Mouse (Mus musculus): Measurements from ENCODE around the gene Slc38a9.

The Slc38a9 gene

GRCm38 (mm10) chr13:112660574-112661381 is at the start of gene Slc38a9:
Gene Slc38a9, plus strand, starts transcription at chr13:112660751.
- in situ Hi-C loops (cut with MboI; ENCODE audit: low pct_unique_long_range_greater_than_20kb in 1 of 2, low sequenced_read_pairs in 2 of 2, unreplicated experiment in 1 of 2) = loop anchor here in 1 of 2 experiments (10.0 kb wide), 1 partner anchor 374 kb away; the partner anchor contains the start of gene Cdc20b

GRCm38 (mm10) chr13:112621592-112621991 is 39.0 kb upstream of the Slc38a9 start:
- in situ Hi-C loops (cut with MboI; ENCODE audit: low pct_unique_long_range_greater_than_20kb in 1 of 2, low sequenced_read_pairs in 2 of 2, unreplicated experiment in 1 of 2) = no loop called here

GRCm38 (mm10) chr13:112623656-112624055 is 36.9 kb upstream of the Slc38a9 start:
- in situ Hi-C loops (cut with MboI; ENCODE audit: low pct_unique_long_range_greater_than_20kb in 1 of 2, low sequenced_read_pairs in 2 of 2, unreplicated experiment in 1 of 2) = no loop called here

GRCm38 (mm10) chr13:112624622-112625021 is 35.9 kb upstream of the Slc38a9 start:
- in situ Hi-C loops (cut with MboI; ENCODE audit: low pct_unique_long_range_greater_than_20kb in 1 of 2, low sequenced_read_pairs in 2 of 2, unreplicated experiment in 1 of 2) = no loop called here

GRCm38 (mm10) chr13:112625566-112625965 is 35.0 kb upstream of the Slc38a9 start:
- in situ Hi-C loops (cut with MboI; ENCODE audit: low pct_unique_long_range_greater_than_20kb in 1 of 2, low sequenced_read_pairs in 2 of 2, unreplicated experiment in 1 of 2) = no loop called here

GRCm38 (mm10) chr13:112635174-112635837 is 25.2 kb upstream of the Slc38a9 start:
- in situ Hi-C loops (cut with MboI; ENCODE audit: low pct_unique_long_range_greater_than_20kb in 1 of 2, low sequenced_read_pairs in 2 of 2, unreplicated experiment in 1 of 2) = no loop called here

- in situ Hi-C loops (cut with MboI; ENCODE audit: low pct_unique_long_range_greater_than_20kb in 1 of 2, low sequenced_read_pairs in 2 of 2, unreplicated experiment in 1 of 2) = no loop called here
These were observed 24.1 kb upstream of the Slc38a9 start for GRCm38 (mm10) chr13:112636498-112636897.

- in situ Hi-C loops (cut with MboI; ENCODE audit: low pct_unique_long_range_greater_than_20kb in 1 of 2, low sequenced_read_pairs in 2 of 2, unreplicated experiment in 1 of 2) = no loop called here
These were observed 21.4 kb upstream of the Slc38a9 start for GRCm38 (mm10) chr13:112639111-112639510.

GRCm38 (mm10) chr13:112642897-112643296 is 17.7 kb upstream of the Slc38a9 start:
- in situ Hi-C loops (cut with MboI; ENCODE audit: low pct_unique_long_range_greater_than_20kb in 1 of 2, low sequenced_read_pairs in 2 of 2, unreplicated experiment in 1 of 2) = no loop called here

- in situ Hi-C loops (cut with MboI; ENCODE audit: low pct_unique_long_range_greater_than_20kb in 1 of 2, low sequenced_read_pairs in 2 of 2, unreplicated experiment in 1 of 2) = no loop called here
These were observed 15.6 kb upstream of the Slc38a9 start for GRCm38 (mm10) chr13:112644996-112645395.

GRCm38 (mm10) chr13:112645529-112646186 is 14.9 kb upstream of the Slc38a9 start:
- in situ Hi-C loops (cut with MboI; ENCODE audit: low pct_unique_long_range_greater_than_20kb in 1 of 2, low sequenced_read_pairs in 2 of 2, unreplicated experiment in 1 of 2) = no loop called here

GRCm38 (mm10) chr13:112651183-112651582 is 9.4 kb upstream of the Slc38a9 start:
- in situ Hi-C loops (cut with MboI; ENCODE audit: low pct_unique_long_range_greater_than_20kb in 1 of 2, low sequenced_read_pairs in 2 of 2, unreplicated experiment in 1 of 2) = no loop called here

GRCm38 (mm10) chr13:112652205-112652604 is 8.3 kb upstream of the Slc38a9 start, which contains the start of gene Ddx4:
Gene Ddx4, minus strand, starts transcription at chr13:112652475.
- in situ Hi-C loops (cut with MboI; ENCODE audit: low pct_unique_long_range_greater_than_20kb in 1 of 2, low sequenced_read_pairs in 2 of 2, unreplicated experiment in 1 of 2) = no loop called here

- in situ Hi-C loops (cut with MboI; ENCODE audit: low pct_unique_long_range_greater_than_20kb in 1 of 2, low sequenced_read_pairs in 2 of 2, unreplicated experiment in 1 of 2) = loop anchor here in 1 of 2 experiments (10.0 kb wide), 1 partner anchor 375 kb away; the partner anchor contains the start of gene Cdc20b
These were observed 471 bp upstream of the Slc38a9 start for GRCm38 (mm10) chr13:112659986-112660573.

- in situ Hi-C loops (cut with MboI; ENCODE audit: low pct_unique_long_range_greater_than_20kb in 1 of 2, low sequenced_read_pairs in 2 of 2, unreplicated experiment in 1 of 2) = loop anchor here in 1 of 2 experiments (10.0 kb wide), 1 partner anchor 373 kb away; the partner anchor contains the start of gene Cdc20b
These were observed 1.1 kb downstream of the Slc38a9 start for GRCm38 (mm10) chr13:112661687-112662086.

- in situ Hi-C loops (cut with MboI; ENCODE audit: low pct_unique_long_range_greater_than_20kb in 1 of 2, low sequenced_read_pairs in 2 of 2, unreplicated experiment in 1 of 2) = loop anchor here (5.0 to 10.0 kb wide), 2 partner anchors 368 to 371 kb away; partner anchors contain the start of gene Cdc20b (in 2 of the 2)
These were observed 6.0 kb downstream of the Slc38a9 start for GRCm38 (mm10) chr13:112666433-112667024.

- in situ Hi-C loops (cut with MboI; ENCODE audit: low pct_unique_long_range_greater_than_20kb in 1 of 2, low sequenced_read_pairs in 2 of 2, unreplicated experiment in 1 of 2) = loop anchor here (5.0 to 10.0 kb wide), 2 partner anchors 368 to 370 kb away; partner anchors contain the start of gene Cdc20b (in 2 of the 2)
These were observed 6.7 kb downstream of the Slc38a9 start for GRCm38 (mm10) chr13:112667215-112667614.

- in situ Hi-C loops (cut with MboI; ENCODE audit: low pct_unique_long_range_greater_than_20kb in 1 of 2, low sequenced_read_pairs in 2 of 2, unreplicated experiment in 1 of 2) = loop anchor here (5.0 to 10.0 kb wide), 2 partner anchors 183 to 191 kb away; no protein-coding TSS in a partner anchor
These were observed 11.2 kb downstream of the Slc38a9 start for GRCm38 (mm10) chr13:112671708-112672107.

All from mouse embryonic stem cell (cell line).